Mouse (Mus musculus) naive thymus-derived CD4-positive, alpha-beta T cell, adult 5 months (primary cell): Measurements from ENCODE around the gene Il10rb. TPM values are rescaled to one million over a fixed set of nuclear protein-coding genes. Genes with fewer than 3 reads are reported as not detected.

Experiments used
- polyA plus RNA-seq: library from polyadenylated mRNA; unstranded; fragments of 100-300 nt; shearing (Covaris generic); gene quantifications from one replicate; pipeline ENCODE4 v1.2.1, GENCODE M21; 2017

Il10rb gene
- polyA plus RNA-seq = 44.1 TPM

GRCm38 (mm10) chr16:91405640-91406584 lies at the start of gene Il10rb:
Gene Il10rb (plus strand): TSS chr16:91406164.

GRCm38 (mm10) chr16:91372577-91373472 lies 33.1 kb upstream of the Il10rb start, which contains the start of gene Ifnar2:
Gene Ifnar2 (plus strand): TSS chr16:91372783.

GRCm38 (mm10) chr16:91391421-91391820 lies 14.5 kb upstream of the Il10rb start, which contains the start of gene Gm21970:
Gene Gm21970 (plus strand): TSS chr16:91391721.

Other genes with a start within 250 kb of the Il10rb start
- gene Olig2, start 180.7 kb upstream of the Il10rb start, polyA plus RNA-seq = not detected
- gene Olig1, start 136.4 kb upstream of the Il10rb start, polyA plus RNA-seq = not detected
- gene Ifnar2, start 33.4 kb upstream of the Il10rb start, polyA plus RNA-seq = 66.4 TPM
- not detected for gene Gm21970, start 14.4 kb upstream of the Il10rb start, polyA plus RNA-seq
- gene Ifnar1, start 79.1 kb downstream of the Il10rb start, polyA plus RNA-seq = 209 TPM
- gene Ifngr2, start 140.9 kb downstream of the Il10rb start, polyA plus RNA-seq = 397 TPM
- gene Tmem50b, start 191.6 kb downstream of the Il10rb start, polyA plus RNA-seq = 53.8 TPM
- gene Dnajc28, start 212.9 kb downstream of the Il10rb start, polyA plus RNA-seq = 4.8 TPM
- 90.8 TPM for gene Gart, start 240.8 kb downstream of the Il10rb start, polyA plus RNA-seq
- 152 TPM for gene Son, start 241.3 kb downstream of the Il10rb start, polyA plus RNA-seq